Mouse (Mus musculus) lung, postnatal 10 days (tissue): ENCODE measurements around the gene Epha8.

Experiments
- DNase-seq: peaks from one replicate; pipeline ENCODE4 v3.0.0; 2021

Epha8 gene

GRCm38 (mm10) chr4:136956751-136957446 lies at the start of gene Epha8:
TSS of gene Epha8 (minus strand) at chr4:136956816.
- DNase-seq: no peak

DNA sequence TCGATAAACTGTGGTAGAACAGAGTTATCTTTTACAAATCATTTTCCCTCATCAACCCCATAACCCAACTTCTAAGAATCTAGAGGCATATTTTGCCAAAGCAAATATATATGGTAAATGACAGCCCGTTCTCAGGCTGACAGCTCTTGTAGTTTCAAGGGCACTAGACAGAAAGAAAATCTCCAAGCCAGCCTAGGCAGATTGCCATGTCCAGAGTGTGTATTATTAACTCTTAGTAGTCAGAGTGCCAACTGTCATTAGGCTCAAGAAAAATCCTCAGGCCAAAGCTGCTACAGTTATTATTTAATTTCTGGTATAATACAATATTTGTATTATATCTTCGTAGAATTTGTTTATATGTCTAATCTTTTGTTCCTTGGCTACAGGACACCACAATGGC lies 45.2 kb upstream of the Epha8 start:
- DNase-seq: no peak

GRCm38 (mm10) chr4:137001020-137001419 lies 44.4 kb upstream of the Epha8 start:
- no peak for DNase-seq

GRCm38 (mm10) chr4:136998371-136998770 lies 41.8 kb upstream of the Epha8 start:
- no peak for DNase-seq

DNA sequence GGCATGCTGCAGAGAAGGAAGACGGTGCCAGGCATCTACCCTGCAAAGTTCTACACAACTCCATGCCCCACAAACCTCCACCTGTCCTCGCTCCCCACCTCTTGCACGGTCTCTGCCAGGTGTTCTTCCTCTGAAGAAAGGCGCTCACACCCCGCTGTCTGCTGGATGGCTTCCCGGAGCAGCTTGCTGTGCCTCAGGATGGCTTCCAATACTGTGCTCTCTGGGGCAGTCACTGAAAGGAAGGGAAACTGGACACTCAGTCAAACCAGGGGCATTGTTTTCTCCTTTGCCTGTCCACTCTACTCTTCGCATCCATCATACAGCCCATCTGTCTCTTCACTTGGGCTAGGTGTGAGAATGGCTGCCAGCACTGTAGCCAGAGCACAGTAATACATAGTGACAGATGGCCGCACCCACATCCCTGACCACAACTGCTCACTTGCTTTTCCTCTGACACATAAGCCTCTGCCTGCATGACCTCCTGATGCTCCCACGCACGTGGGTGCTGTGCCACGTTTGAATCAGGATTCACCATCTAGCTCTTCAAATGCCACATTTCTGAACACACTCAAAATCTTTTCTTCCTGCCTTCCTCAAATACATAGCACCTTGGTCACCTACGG lies 41.2 kb upstream of the Epha8 start:
- no peak for DNase-seq

DNA sequence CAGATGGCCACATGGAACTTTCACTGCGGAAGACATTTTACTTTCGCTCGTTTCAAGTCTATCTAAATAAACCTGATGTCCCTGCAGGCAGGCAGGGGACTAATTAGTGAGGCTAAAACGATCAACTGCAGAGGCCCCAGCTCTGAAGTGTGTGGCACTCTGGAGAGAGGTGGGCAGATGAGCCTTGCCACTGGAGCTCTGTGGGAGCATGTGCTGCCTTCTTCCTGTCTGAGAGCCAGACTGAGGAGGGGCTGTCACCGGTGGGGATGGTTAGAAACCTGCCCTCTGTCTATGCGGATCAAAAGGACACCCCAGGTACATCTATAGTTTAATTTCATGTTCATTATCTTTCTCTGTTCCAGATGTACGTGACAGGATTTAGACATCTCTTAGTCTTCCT lies 40.3 kb upstream of the Epha8 start:
- DNase-seq: no peak

DNA sequence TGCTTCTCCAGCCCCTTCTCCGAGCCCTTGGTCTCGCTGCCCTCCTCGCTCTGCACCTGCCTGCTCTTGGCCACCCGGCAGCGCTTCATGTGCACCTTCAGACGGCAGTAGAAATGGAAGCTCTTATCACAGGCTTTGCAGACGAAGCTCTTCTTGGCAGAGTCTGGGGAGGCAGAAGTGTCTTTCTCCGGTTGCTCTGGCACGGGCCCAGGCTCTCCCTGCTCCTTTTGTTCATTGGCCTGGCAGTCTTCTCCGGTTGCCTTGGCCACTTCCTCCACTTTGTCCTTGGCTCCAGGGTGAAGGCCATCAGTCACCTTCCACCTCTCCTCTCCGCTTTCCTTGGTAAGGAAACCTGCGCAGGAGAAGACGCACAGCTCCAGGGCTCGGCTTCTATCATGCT lies 38.7 kb upstream of the Epha8 start:
- DNase-seq: no peak

DNA sequence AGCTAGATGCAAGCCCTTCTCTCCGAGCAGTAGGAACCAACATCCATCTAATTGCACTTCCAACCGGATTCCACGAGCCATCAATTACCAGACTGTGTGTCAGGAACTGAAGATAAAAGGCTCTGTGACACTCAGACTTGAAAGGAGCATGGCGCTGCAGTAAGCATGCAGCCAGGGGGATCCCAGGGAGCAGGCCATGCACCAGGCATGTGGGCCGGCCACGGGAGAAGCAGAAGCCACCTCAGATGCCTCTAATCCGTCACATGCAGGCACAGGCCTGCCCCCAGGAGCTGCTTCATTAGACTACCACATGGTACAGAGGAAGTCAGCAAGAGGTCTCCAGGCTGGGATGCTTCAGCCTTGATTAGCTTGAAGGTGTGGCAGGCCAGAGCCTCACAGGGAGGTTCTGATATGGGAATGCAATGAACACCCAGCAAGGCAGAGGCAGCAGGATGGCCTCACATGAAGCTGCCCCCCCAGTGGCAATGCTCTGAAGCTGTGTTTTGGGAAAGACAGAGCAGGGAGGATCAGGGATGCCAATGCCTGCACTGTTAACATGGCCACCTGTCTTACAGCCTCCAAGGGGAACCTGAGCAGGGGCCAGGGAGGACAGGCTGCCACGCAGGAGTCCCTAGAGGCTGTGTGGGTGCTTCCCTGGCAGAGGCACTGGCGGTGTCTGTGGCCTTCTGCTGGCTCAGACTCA lies 25.5 kb upstream of the Epha8 start:
- DNase-seq: no peak

DNA sequence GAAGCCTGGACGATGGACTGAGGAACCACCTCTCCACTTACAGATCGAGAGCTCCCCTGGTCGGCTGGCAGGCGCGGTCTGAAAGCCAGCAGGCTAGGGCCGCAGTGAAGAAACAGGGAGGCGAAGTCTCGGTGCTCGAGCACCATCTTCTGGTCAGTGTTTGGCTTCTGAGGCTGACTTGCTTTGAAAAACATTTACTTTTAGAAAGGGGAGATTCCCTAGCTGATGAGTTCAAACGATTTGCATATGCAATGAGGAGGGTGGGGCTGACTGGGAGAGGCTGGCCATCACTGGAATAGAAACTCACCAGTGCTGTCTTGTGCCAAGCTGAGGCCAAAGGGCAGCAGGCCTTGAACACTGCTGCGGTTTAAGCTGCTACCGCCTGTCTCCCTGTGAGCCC lies 24.7 kb upstream of the Epha8 start:
- DNase-seq: peak; percentile 73

DNA sequence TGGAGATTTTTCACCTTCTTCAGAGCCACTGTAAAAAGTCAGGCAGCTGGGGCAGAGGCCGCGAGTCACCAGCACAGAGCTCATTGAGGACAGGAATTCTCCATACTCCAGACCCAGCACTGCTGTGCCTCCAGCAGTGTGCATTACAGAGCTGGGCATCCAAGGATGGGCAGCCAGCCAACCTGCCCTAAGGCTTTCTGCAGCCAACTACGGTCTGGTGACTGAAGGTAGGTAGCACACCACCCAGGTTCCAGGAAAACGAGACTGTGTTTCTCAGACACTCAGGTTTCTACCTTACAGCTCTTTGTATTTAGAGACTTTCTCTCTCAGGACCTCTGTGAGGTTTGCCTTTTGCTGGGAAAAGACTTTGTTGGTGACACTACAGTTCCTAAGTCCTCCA lies 24.3 kb upstream of the Epha8 start:
- no peak for DNase-seq

- DNase-seq: no peak
Measured at GRCm38 (mm10) chr4:136977244-136977643, 20.6 kb upstream of the Epha8 start.

DNA sequence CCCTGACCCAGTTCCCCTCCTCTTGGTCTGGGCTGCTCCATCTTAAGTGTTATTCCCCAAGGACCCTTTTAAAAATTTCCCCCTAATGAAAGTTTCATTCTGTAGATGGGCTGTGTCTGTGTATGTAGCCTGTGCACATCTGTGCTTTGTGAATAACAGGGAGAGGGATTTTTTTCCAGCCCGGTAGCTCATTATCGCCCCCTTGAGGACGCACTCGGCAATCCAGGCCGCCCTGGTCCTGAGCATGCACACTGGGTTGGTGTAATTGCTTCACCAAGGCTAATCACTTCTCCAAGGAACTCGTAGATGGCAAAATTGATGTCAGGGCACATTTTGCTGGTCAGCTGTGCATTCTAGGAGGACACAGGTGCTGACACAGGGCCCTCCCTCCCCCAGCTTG lies 14.3 kb upstream of the Epha8 start:
- DNase-seq: peak; percentile 58

GRCm38 (mm10) chr4:136969503-136970276 lies 13.1 kb upstream of the Epha8 start:
- no peak for DNase-seq

DNA sequence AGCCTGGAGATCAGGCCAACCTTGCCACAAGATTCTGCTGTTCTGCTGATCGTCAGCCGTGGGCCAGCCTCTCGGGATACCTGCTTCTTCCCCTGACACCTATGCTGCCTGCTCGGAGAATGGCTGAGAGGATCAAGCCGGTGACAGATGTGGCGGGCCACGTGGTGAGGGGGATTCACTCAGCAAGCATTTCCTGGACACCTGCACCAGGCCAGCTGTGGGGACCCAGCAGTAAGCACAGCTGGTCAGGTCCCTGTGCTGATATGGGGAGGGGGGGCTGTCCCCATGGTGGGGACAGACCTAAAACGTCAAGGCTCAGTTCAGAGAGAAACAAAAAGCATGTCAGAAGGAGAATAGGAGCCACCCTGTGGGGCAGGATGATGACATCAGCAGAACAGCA lies 12.5 kb upstream of the Epha8 start:
- no peak for DNase-seq

DNA sequence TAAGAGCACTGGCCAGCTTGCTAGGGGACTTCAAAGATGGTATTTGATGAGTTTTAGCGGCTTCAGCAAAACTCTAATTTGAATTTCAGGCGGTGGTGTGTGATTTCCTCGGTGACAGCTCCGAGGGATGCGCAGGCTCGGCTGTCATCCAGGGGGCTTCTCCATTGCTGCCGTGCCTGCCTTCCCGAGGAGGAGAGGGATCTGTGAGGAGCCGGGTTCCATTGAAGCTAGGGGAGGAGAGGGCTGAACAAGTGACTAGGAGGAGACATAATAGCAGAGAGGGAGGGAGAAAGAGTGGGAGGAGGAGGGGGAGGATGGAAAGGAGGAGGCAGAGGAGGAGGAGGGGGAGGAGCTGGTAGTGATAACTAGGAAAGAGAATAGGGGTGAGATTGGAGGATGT lies 10.9 kb upstream of the Epha8 start:
- DNase-seq: no peak

DNA sequence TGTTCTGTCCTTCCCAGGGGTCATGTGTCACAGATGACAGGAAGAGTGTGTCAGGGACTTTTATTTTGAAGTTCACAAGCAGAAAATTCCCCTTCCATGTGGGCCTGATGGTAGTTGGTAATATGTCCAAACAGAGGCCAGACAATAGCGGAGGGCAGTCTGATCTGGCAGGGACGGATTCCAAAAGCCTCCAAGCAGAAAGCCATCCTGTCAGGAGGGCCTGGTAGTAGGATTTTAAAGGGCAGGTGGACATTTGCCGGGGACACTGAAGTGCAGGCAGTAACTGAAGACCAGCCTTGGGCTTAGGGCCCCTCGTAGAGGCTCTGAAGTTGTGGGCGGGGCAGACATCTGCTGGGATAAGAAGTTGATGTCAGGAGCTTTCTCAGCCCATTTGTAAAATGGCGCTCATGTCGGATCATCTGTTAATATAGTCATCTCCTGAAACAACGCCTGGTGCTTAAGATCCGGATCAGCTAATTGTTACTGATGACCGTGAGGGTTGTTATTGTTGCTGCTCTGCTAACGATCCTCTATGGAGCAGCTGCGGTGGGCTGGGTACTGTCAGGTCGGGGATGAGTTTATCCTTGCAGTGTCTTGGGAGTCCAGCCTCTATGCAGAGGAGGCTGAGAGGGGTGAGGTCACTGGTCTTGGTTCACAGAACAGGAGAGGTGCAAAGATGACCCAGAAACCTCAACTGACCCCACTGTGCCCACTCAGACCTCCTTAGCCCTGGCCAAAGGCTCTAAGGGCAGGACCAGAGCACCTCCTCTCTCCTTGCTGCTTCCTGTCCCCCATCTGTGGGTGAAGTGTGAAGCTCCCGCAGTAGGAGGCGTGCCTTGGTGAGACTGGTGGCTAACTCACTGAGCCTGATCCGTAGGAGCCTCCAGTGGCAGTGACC lies 10.1 kb upstream of the Epha8 start:
- no peak for DNase-seq

GRCm38 (mm10) chr4:136964990-136965421 lies 8.4 kb upstream of the Epha8 start:
- peak; percentile 33 for DNase-seq

DNA sequence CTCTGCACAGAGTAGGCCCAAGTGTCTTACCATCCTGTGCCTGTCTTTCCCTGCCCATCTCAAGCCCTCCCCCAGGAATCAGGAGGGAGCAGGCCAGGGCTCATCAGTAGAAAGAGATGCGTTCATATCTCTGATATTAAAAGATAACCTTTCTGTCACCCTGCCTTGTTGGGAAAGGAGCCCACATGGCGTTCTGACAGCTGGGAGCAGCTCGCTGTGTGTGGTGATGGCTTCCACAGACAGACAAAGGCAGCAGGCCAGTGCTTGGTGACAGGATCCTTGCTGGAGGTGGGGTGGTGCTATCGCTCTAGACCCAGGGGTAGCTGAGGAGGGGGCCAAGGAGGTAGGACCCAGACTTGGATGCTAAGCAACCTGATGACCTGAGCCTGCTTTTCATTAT lies 5.8 kb upstream of the Epha8 start:
- DNase-seq: peak; percentile 44

DNA sequence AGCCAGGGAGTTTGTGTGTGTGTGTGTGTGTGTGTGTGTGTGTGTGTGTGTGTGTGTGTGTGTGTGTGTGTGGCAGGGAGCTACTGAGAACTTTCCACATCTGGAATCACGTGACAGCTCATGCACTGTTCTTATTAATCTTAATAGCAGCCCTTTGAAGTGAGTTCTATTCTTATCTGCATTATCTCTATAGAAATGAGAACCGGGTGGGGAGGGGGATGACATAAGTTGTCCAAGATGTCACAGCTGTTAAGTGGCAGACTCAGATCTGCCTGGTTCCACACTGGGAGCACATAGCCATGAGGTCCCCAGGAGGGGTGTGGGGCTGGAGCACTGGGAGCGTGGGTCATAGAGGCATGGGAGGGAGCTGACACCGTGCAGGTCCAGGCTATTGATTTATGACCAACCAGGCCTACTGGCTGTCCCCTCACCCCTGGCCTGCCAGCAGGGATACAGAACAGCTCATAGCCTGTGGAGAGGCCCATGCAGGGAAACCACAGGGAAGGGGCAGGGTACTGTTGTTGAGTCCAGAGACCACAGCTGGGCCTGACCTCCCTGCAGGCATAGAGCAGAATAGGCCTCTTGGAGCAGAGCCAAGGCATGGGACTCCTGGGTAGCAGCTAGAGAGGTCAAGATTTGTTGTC lies 5.1 kb upstream of the Epha8 start:
- DNase-seq: peak; percentile 38

- peak; percentile 49 for DNase-seq
Measured at GRCm38 (mm10) chr4:136960581-136960980, 4.0 kb upstream of the Epha8 start.

DNA sequence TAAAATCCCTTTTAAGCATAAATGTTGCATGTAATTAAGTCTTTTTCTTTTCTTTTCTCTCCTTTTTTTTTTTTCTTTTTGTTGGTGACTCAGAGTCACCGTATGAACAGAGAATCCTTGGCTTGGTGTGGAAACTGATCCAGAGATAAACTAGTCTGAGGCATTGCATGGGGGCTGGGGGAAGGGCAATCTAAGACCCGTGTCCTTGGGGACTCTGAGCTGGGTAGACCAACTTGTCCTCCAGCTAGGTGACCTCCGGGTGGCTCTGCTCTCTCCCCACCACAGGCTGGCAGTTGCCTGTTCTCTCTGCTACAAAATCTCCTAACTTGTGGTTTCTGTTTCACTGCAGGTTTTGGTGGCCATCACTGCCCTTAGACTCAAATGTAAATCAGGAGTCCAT lies 3.5 kb upstream of the Epha8 start:
- no peak for DNase-seq

DNA sequence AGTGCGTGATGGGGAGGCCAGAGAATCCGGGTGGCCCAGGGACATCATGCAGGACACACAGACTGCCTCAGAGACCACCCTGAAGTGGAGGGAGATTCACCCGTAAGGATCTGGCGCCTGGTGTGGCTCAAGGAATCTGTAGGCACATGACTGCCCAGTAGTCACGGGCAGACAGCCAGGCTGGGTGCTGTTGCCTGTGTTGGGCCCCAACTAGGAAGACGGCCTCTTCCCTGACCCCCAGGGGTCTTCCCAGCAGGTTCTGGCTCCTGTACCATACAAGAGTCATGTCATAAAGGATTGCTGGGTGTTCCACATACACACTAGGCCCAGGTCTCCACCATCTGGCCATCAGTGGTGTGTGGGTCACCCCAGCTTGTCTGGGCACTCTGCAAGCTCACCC lies 2.1 kb downstream of the Epha8 start:
- no peak for DNase-seq
